Mouse (Mus musculus) limb, embryonic 10.5 days (tissue): Measurements from ENCODE around the gene Ppp1r9b. TPM values are rescaled to one million over a fixed set of nuclear protein-coding genes. Genes with fewer than 3 reads are reported as not detected.
"Not testable (repeated sequence)": the region's sequence is repeated elsewhere in the genome, so short reads cannot be mapped to it uniquely, and the experiment has no call there.

Source experiments
- DNase-seq: peaks from one replicate; pipeline ENCODE4 v3.0.0-alpha.2; 2017; ENCODE audit warnings: low spot score
- H3K27ac ChIP-seq: fragments of 300-500 bp; sonication (generic); 2 replicates; pipeline ENCODE4 v1.5.1; 2016; ENCODE audit warnings: mild to moderate bottlenecking
- H3K27me3 ChIP-seq: fragments of 300-500 bp; sonication (generic); 2 replicates; pipeline ENCODE4 v1.6.1; 2016; ENCODE audit warnings: low read depth, mild to moderate bottlenecking; ENCODE audit not compliant: poor library complexity, severe bottlenecking
- H3K36me3 ChIP-seq: fragments of 300-500 bp; sonication (generic); 2 replicates; pipeline ENCODE4 v1.6.1; 2016; ENCODE audit warnings: mild to moderate bottlenecking, moderate library complexity
- H3K4me1 ChIP-seq: fragments of 300-500 bp; sonication (generic); 2 replicates; pipeline ENCODE4 v1.6.1; 2016
- H3K4me3 ChIP-seq: fragments of 300-500 bp; sonication (generic); 2 replicates; pipeline ENCODE4 v1.5.1; 2016; ENCODE audit warnings: mild to moderate bottlenecking, moderate library complexity
- H3K9me3 ChIP-seq: fragments of 300-500 bp; sonication (generic); replicated peaks from 2 replicates; pipeline ENCODE4 v1.6.1; 2016; ENCODE audit warnings: mild to moderate bottlenecking
- WGBS: fragments of 180-500 bp; shearing (Covaris S2); methylation state at CpG from one replicate; pipeline ENCODE4 v1.1.7; 2016; 5-methylcytosine and 5-hydroxymethylcytosine counted together
- polyA plus RNA-seq: library from polyadenylated mRNA; unstranded; fragments of >200 nt; fragmentation: Nextera tagmentation; extraction: Ambion mirVana; gene quantifications from 2 replicates; pipeline ENCODE4 v1.2.1, GENCODE M21; 2016

Gene Ppp1r9b
- polyA plus RNA-seq, 1 experiment from 2014 or later = 10.8 TPM

- DNase-seq = no peak
- Histone ChIP-seq H3K4me1 (peaks cover 6% of the 10 kb centered on the region), H3K27ac (no peak within 1 kb of the TSS), H3K9me3 (no peaks in the 10 kb centered on the region), H3K4me3 (no peak within 1 kb of the TSS), H3K27me3 (peaks cover 16% of the 10 kb centered on the region), H3K36me3 (no peaks in the 10 kb centered on the region)
- 50% methylated on average over 4 of the region's 4 CpGs for WGBS
Measured at GRCm38 (mm10) chr11:94967419-94967818, 23.4 kb upstream of the Ppp1r9b start, which contains the start of gene Hils1. Hils1 (plus strand) TSS chr11:94967593.

- no peaks in the 10 kb centered on the region for H3K36me3 ChIP-seq
- WGBS = 88% methylated on average over 7 of the region's 7 CpGs
- peaks cover 9% of the 10 kb centered on the region for H3K4me1 ChIP-seq
- DNase-seq = no peak
- H3K27ac ChIP-seq = no peak overlapping the region
- no peak overlapping the region for H3K4me3 ChIP-seq
- H3K9me3 ChIP-seq = no peaks in the 10 kb centered on the region
- peaks cover 16% of the 10 kb centered on the region for H3K27me3 ChIP-seq
Measured at GRCm38 (mm10) chr11:94968187-94968586, 22.6 kb upstream of the Ppp1r9b start.

GRCm38 (mm10) chr11:94969709-94970108 lies 21.1 kb upstream of the Ppp1r9b start:
- not testable (repeated sequence) for H3K4me1 ChIP-seq, H3K4me3 ChIP-seq, H3K27ac ChIP-seq, H3K36me3 ChIP-seq, H3K9me3 ChIP-seq, DNase-seq
- peaks cover 16% of the 10 kb centered on the region for H3K27me3 ChIP-seq
- 94% methylated on average over 4 of the region's 4 CpGs for WGBS

- WGBS = 61% methylated on average over 15 of the region's 15 CpGs
- no peak overlapping the region for H3K27ac ChIP-seq
- DNase-seq = peak; percentile 72
- no peak overlapping the region for H3K4me3 ChIP-seq
- no peaks in the 10 kb centered on the region for H3K36me3 ChIP-seq
- peaks cover 16% of the 10 kb centered on the region for H3K27me3 ChIP-seq
- no peaks in the 10 kb centered on the region for H3K9me3 ChIP-seq
- peaks cover 4% of the 10 kb centered on the region; the same call in 1 of the 2 replicates for H3K4me1 ChIP-seq
Measured at GRCm38 (mm10) chr11:94970210-94970943, 20.5 kb upstream of the Ppp1r9b start.

- WGBS = 68% methylated on average over 16 of the region's 16 CpGs
- H3K27me3 ChIP-seq = peaks cover 16% of the 10 kb centered on the region
- no peak for DNase-seq
- H3K36me3 ChIP-seq = no peaks in the 10 kb centered on the region
- no peaks in the 10 kb centered on the region for H3K9me3 ChIP-seq
- no peak overlapping the region for H3K4me3 ChIP-seq
- H3K4me1 ChIP-seq = peaks cover 4% of the 10 kb centered on the region; the same call in 1 of the 2 replicates
- no peak overlapping the region for H3K27ac ChIP-seq
Measured at GRCm38 (mm10) chr11:94971895-94972615, 18.8 kb upstream of the Ppp1r9b start.

DNA sequence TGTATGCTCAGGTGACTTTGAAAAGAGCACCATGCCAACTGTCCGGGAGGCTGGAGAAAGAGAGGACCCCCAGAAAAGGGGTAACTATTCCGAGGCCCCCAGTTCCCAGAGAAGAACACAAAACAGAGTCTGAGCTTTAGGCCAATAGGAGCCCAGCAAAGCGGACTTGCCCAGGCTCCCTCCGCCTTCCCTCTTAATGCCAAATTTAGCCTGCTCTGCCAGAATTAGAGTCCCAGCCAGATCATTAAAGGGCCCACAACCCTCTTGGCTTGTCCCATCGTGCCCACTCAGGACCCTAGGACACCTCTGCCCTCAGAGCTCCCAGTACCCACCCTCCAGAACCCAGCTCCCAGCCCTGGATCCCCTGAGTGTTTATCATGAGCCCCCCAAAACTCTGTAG lies 17.9 kb upstream of the Ppp1r9b start:
- H3K9me3 ChIP-seq = no peaks in the 10 kb centered on the region
- no peaks in the 10 kb centered on the region for H3K36me3 ChIP-seq
- H3K4me1 ChIP-seq = 0 out of 2 replicates have a peak, but pooled peaks cover 4% of the 10 kb centered on the region
- H3K27ac ChIP-seq = no peak overlapping the region
- DNase-seq = no peak
- H3K4me3 ChIP-seq = no peak overlapping the region
- H3K27me3 ChIP-seq = peaks cover 16% of the 10 kb centered on the region
- 71% methylated on average over 5 of the region's 5 CpGs for WGBS

DNA sequence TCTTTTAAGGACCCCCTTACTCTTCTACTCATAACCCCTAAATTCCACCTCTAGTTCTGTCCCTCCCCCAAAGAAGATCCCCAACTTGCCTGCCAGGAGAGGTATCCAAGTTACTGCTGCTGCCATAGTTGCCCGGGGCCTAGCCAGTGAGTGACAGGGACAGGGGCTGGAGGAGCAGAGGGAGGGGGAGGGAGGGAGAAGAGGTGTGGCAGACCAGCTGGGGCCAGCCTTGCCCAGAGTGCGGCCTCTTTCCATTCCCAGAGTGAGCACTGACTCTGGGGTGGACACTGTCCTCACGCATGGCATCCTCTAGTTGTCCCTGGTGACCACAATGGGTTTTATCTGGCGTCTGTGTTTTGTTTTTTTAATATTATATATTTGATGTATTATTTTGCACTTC lies 17.5 kb upstream of the Ppp1r9b start:
- peaks cover 16% of the 10 kb centered on the region for H3K27me3 ChIP-seq
- WGBS = 56% methylated on average over 4 of the region's 4 CpGs
- no peak overlapping the region for H3K27ac ChIP-seq
- no peaks in the 10 kb centered on the region for H3K9me3 ChIP-seq
- H3K36me3 ChIP-seq = no peaks in the 10 kb centered on the region
- H3K4me3 ChIP-seq = no peak overlapping the region
- H3K4me1 ChIP-seq = peaks cover 4% of the 10 kb centered on the region; the same call in 1 of the 2 replicates
- DNase-seq = no peak

DNA sequence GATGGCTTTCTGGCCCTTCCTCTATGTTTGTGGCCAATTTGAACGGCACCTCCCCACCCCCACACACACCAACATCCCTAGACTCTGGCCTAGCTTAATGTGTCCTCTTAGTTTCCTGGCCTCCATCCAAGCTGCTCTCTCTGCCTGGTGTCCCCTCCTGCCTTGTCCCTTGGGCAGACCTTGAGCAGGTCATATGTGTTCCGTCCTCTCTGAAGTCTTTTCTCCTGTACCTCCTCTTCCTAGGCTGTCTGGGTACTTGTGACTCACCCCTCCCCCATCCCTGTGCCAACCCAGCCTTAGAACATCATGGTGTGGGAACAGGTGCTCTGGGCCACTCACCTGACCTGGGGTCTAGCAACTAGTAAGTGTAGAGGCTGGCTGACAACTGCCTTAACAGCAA lies 15.9 kb upstream of the Ppp1r9b start:
- Histone ChIP-seq H3K27me3 (peaks cover 16% of the 10 kb centered on the region), H3K27ac (no peak overlapping the region), H3K36me3 (no peaks in the 10 kb centered on the region), H3K9me3 (no peaks in the 10 kb centered on the region), H3K4me3 (no peak overlapping the region), H3K4me1 (peaks cover 17% of the 10 kb centered on the region)
- no peak for DNase-seq
- 86% methylated on average over 2 of the region's 2 CpGs for WGBS

DNA sequence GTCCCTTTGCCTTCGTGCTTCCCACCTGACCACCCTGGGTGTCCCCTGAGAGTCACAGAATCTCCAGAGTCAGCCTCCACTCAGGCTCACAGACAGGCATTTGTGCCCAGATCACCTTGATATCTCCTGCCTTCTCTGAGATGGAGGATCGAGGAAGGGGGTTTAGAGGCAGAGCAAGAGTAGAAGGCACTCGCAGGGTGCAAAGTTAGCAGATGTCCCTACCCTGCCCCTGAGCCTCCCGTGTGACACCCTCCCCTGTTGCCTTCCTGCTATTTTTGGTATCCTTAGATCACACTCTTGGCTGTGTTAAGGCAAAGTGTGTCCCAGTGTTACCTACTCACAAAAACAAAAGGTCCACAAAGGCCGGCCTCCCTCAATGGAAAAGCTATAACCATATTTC lies 14.6 kb upstream of the Ppp1r9b start, which contains the start of gene Sgca:
Gene Sgca (minus strand): TSS at position 129 of the 400 bp plus-strand sequence.
- H3K9me3 ChIP-seq = no peaks in the 10 kb centered on the region
- H3K4me1 ChIP-seq = peaks cover 17% of the 10 kb centered on the region
- no peak for DNase-seq
- no peak within 1 kb of the TSS for H3K4me3 ChIP-seq
- H3K27ac ChIP-seq = no peak within 1 kb of the TSS
- peaks cover 12% of the 10 kb centered on the region for H3K27me3 ChIP-seq
- WGBS = 69% methylated on average over 5 of the region's 5 CpGs
- no peaks in the 10 kb centered on the region for H3K36me3 ChIP-seq

DNA sequence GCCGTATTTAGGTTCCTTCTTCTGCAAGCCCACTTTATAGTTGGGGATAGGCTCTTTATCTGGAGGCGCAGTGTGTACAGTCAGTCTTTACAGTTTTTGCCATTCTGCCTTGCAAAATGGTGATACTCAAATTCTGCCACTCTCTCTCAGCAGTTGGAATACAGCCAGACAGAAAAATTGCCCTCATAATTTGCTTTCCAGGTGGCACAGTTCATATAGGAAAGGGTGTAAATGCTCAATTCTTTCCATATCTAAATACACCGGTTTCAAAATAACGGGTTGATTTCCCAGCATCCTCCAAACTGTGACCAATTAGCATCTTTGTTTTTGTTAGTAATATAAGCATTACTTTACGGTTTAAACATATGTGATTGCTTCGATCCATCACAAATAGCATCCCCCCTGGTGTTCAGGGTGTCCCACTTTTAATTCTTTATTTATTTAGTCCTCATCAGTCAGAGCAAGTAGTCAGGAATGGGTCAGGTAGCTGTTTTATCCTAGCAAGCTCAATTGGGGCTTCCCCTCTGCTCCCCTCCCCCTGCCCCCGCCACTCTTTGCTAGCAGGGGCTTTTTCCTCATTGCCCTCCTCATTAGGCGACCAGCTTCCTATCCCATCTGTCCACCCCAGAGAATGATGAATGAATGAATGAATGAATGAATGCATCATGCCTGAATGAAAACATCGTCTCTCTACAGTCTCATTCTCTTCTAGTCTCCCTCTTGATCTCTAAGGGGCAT lies 12.5 kb upstream of the Ppp1r9b start:
- peak overlapping the region; percentile 38 for H3K4me3 ChIP-seq
- peak overlapping the region; percentile 83 for H3K27ac ChIP-seq
- no peaks in the 10 kb centered on the region for H3K36me3 ChIP-seq
- DNase-seq = no peak
- H3K9me3 ChIP-seq = no peaks in the 10 kb centered on the region
- H3K4me1 ChIP-seq = peaks cover 21% of the 10 kb centered on the region
- 55% methylated on average over 9 of the region's 9 CpGs for WGBS
- H3K27me3 ChIP-seq = no peaks in the 10 kb centered on the region

- Histone ChIP-seq H3K9me3 (no peaks in the 10 kb centered on the region), H3K4me3 (peak overlapping the region; percentile 38), H3K4me1 (peaks cover 21% of the 10 kb centered on the region), H3K27me3 (no peaks in the 10 kb centered on the region), H3K27ac (peak overlapping the region; percentile 83), H3K36me3 (no peaks in the 10 kb centered on the region)
- under 1% methylated on average over 20 of the region's 20 CpGs for WGBS
- DNase-seq = peak; percentile 99
Measured at GRCm38 (mm10) chr11:94978947-94979346, 11.9 kb upstream of the Ppp1r9b start.

DNA sequence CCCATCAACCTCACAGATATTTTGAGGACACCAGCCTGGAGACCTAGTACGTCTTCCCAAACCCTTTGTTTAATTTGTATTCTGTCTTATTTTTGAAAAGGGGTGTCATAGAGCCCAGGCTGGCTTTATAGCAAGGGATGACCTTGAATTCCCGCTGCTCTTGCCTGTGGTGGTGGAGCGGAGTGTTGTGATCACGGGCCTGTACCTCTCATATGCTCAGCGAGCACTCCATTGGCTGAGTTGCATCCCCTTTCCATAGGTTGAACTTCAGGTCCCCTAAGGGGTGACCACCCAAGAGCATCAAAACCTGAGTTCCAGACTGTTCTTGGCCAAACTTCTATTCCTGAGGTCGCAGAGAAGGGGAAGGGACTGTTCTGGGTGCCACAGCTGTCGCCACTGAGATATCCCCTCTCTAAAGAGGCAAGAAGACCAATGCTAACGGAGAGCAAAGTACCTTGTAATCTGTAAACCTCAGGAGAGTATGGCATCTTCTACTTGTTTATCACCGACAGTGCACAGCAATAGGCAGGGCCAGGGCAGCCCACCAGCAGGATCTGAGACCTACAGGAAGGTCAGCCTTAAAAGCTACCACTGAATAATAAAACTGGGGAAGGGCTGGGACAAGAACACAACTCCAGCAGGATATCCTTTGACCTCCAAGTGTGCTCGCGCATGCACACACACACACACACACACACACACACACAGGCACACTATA lies 11.2 kb upstream of the Ppp1r9b start:
- H3K9me3 ChIP-seq = no peaks in the 10 kb centered on the region
- peak overlapping the region; percentile 83 for H3K27ac ChIP-seq
- 79% methylated on average over 11 of the region's 11 CpGs for WGBS
- DNase-seq = no peak
- H3K27me3 ChIP-seq = no peaks in the 10 kb centered on the region
- peaks cover 21% of the 10 kb centered on the region for H3K4me1 ChIP-seq
- H3K4me3 ChIP-seq = peak overlapping the region; percentile 38
- H3K36me3 ChIP-seq = no peaks in the 10 kb centered on the region
